Mouse (Mus musculus): Measurements from ENCODE around the gene Ear10. TPM values are rescaled to one million over a fixed set of nuclear protein-coding genes. Genes with fewer than 3 reads are reported as not detected.
"Not testable (repeated sequence)": the region's sequence is repeated elsewhere in the genome, so short reads cannot be mapped to it uniquely, and the experiment has no call there.

The Ear10 gene
- not detected in 3 replicates for total RNA-seq (2017)

- not testable (repeated sequence) for ATAC-seq (replicated peaks; ENCODE audit: insufficient number of reproducible peaks, low FRiP score, low TSS enrichment, poor library complexity, severe bottlenecking)
These were observed at the start of gene Ear10 for GRCm38 (mm10) chr14:43923459-43923858. Gene Ear10, minus strand, starts transcription at chr14:43923559.

GRCm38 (mm10) chr14:43956769-43957168 is 33.4 kb upstream of the Ear10 start, which contains the start of gene Ang5:
Gene Ang5, plus strand, starts transcription at chr14:43957069.
- ATAC-seq (replicated peaks; ENCODE audit: insufficient number of reproducible peaks, low FRiP score, low TSS enrichment, poor library complexity, severe bottlenecking), result not testable (repeated sequence)

- not testable (repeated sequence) for ATAC-seq (replicated peaks; ENCODE audit: insufficient number of reproducible peaks, low FRiP score, low TSS enrichment, poor library complexity, severe bottlenecking)
These were observed 31.7 kb upstream of the Ear10 start for GRCm38 (mm10) chr14:43955074-43955473.

GRCm38 (mm10) chr14:43953382-43953781 is 30.0 kb upstream of the Ear10 start:
- ATAC-seq (replicated peaks; ENCODE audit: insufficient number of reproducible peaks, low FRiP score, low TSS enrichment, poor library complexity, severe bottlenecking), result not testable (repeated sequence)

GRCm38 (mm10) chr14:43933399-43933798 is 10.0 kb upstream of the Ear10 start:
- not testable (repeated sequence) for ATAC-seq (replicated peaks; ENCODE audit: insufficient number of reproducible peaks, low FRiP score, low TSS enrichment, poor library complexity, severe bottlenecking)

GRCm38 (mm10) chr14:43932991-43933390 is 9.6 kb upstream of the Ear10 start:
- ATAC-seq (replicated peaks; ENCODE audit: insufficient number of reproducible peaks, low FRiP score, low TSS enrichment, poor library complexity, severe bottlenecking), result not testable (repeated sequence)

DNA sequence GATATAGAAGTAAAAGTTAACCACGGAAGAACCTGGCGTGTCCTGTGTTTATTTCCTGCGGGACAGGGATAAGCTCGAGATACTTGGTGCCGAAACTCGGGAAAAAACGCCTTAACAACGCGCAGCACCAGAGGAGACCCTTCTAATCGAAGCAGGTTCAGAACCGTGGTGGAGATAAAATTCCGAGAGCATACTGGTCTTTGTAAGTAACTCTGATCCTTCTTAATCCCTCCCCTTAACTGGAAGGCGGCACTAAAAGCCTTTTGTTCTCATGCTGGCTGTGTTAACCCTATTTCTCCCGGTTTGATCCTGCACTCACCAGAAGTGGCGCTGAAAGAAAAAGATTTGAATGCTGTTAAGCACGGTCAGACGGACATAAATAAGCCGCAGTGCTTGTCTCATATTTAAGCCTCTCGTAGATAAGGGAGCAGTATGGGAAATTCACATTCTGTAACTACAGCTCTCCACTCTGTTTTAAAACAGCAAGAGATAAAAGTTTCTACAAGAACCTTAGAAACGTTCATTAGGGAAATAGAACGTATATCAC is 2.1 kb upstream of the Ear10 start:
- not testable (repeated sequence) for ATAC-seq (replicated peaks; ENCODE audit: insufficient number of reproducible peaks, low FRiP score, low TSS enrichment, poor library complexity, severe bottlenecking)

- 0 out of 2 replicates have a peak, but pooled peaks have one; percentile 63 for ATAC-seq (replicated peaks; ENCODE audit: insufficient number of reproducible peaks, low FRiP score, low TSS enrichment, poor library complexity, severe bottlenecking)
These were observed 1.5 kb upstream of the Ear10 start, which contains the start of gene Gm8113 for GRCm38 (mm10) chr14:43924688-43925403. Gene Gm8113, plus strand, starts transcription at chr14:43925390.

DNA sequence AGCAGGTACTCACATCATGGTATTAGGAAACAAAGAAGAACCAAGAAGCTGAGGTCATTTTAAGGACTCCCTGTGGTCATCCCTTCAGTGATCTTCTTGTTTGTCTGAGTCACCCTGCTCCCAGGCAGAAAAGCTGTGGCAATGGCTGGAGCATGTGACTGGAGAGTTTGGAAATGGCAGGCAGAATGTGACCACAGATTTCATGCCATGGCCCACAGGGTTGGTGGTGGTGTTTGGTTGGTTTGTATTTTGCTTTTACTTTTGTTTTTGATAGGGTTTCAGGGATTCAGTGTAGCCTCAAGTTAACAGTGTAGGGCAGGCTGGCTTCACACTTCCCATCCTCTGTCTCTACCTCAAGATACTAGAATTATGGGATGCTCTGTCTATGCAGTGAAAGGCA is 5.1 kb downstream of the Ear10 start:
- ATAC-seq (replicated peaks; ENCODE audit: insufficient number of reproducible peaks, low FRiP score, low TSS enrichment, poor library complexity, severe bottlenecking), result not testable (repeated sequence)

DNA sequence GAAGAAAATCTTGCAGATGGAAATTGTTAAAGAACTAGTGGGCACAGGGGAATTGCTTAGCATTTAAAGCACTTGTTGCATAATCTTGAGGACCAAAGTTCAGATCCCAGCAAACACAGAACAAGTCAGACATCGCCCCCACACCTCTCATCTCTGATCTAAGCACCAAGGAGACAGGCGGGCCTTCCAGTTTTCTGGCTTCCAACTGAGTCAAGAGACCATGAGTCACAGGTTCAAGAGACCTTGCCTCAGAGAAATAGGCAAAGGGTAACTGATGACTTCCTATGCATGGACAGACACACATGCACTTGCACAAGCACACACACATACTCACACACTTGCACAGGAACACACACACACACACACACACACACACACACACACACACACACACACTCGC is 24.8 kb downstream of the Ear10 start:
- 0 out of 2 replicates have a peak, but pooled peaks have one; percentile 56 for ATAC-seq (replicated peaks; ENCODE audit: insufficient number of reproducible peaks, low FRiP score, low TSS enrichment, poor library complexity, severe bottlenecking)

DNA sequence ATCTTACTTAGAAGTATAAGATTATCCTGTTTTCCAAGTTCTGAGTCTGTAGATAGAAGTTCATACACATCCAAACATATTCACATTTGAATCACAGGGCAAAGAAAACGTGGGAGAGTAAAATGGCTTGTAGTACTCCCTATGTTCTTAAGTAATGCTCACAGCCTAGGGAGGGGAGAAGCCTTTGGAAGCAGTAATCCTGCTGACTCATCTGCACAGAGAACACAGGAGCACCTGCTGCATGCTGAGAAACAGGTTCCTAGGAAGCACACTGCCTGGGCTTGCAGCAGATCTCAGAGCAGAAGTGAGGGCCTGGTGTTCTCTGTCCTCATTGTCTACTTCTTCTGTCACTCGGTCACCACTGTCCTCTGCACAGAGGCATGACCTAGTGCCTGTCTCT is 28.0 kb downstream of the Ear10 start:
- ATAC-seq (replicated peaks; ENCODE audit: insufficient number of reproducible peaks, low FRiP score, low TSS enrichment, poor library complexity, severe bottlenecking), result not testable (repeated sequence)

GRCm38 (mm10) chr14:43891288-43891687 is 32.1 kb downstream of the Ear10 start:
- ATAC-seq (replicated peaks; ENCODE audit: insufficient number of reproducible peaks, low FRiP score, low TSS enrichment, poor library complexity, severe bottlenecking), result peak; percentile 73

DNA sequence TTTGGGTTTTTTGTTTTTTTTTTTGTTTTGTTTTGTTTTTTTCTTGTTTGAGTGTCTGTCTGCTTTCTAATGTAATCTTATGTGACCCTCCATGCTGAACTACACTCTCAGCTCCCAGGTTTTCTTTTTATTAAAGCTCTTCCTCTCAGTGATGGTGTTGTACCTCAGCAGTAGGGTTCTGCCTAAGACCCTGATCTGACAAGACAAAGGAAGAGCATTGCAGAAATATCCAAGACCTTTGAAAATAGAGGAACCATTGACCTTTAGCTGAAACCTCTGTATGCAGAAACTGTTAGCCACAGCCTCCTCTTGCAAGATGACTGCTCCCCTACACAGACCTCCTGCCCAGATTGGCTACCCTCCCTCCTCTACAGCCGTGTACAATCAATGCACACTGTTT is 37.1 kb downstream of the Ear10 start:
- not testable (repeated sequence) for ATAC-seq (replicated peaks; ENCODE audit: insufficient number of reproducible peaks, low FRiP score, low TSS enrichment, poor library complexity, severe bottlenecking)

- ATAC-seq (replicated peaks; ENCODE audit: insufficient number of reproducible peaks, low FRiP score, low TSS enrichment, poor library complexity, severe bottlenecking), result not testable (repeated sequence)
These were observed 43.3 kb downstream of the Ear10 start for GRCm38 (mm10) chr14:43879966-43880545.

DNA sequence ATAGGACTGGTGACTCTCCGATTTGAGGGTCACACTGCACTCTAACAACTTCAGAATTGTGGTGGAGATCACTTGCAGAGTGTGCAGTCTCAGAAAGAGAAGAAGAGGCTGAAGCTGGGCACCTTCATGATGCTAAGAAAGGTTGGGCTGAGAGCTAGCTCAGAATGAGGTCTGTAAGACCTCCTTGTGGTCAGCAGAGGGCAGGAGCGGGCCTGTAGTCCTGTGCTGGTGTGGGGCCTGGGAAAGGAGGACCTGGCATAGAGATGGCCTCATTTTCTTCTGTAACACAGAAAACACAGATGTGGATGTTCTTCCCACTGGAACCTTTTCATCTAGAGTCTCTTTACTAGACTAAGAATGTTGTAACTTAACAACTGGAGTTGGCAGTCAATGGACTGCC is 45.6 kb downstream of the Ear10 start:
- ATAC-seq (replicated peaks; ENCODE audit: insufficient number of reproducible peaks, low FRiP score, low TSS enrichment, poor library complexity, severe bottlenecking), result peak; percentile 87; the same call in 1 of the 2 replicates

DNA sequence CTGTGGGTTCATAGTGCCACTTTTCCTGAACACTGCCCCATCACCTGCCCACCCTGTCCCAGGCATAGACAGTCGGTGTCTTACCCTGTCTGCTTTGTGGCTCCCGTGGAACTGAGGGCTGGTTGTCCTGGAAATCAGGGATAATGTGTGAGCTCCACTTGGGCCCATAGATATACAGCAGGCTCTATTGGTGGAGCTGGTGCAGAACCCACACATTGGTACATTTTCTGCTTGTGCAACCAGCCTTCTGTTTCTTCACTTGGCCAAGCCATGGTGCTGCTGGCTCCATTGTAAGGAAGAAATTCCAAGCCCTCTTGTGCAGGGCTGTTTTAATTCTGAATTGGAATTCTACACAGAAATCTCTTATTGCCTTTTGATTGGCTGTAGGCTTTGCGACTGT is 47.9 kb downstream of the Ear10 start, which contains the start of gene Ear1:
TSS of gene Ear1 (minus strand) at position 101 of the 400 bp plus-strand sequence.
- ATAC-seq (replicated peaks; ENCODE audit: insufficient number of reproducible peaks, low FRiP score, low TSS enrichment, poor library complexity, severe bottlenecking), result not testable (repeated sequence)

DNA sequence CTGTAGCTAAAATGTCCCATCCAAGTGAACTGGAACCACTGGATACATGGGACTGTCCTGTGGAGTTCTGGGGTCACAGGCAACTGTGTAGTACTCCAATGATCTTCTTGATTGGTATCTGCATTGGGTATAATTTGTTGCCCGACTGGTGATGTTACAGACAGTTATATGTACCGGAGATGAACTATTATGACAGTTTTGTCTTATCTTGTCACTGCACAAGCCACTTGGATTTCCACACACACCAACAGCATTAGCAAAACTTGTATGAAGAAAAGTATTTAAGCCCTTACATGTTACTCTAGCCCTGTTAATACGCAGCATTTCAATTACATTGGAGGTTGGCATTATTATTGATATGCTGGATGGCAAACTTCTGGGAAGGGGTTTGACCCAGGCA is 48.5 kb downstream of the Ear10 start:
- not testable (repeated sequence) for ATAC-seq (replicated peaks; ENCODE audit: insufficient number of reproducible peaks, low FRiP score, low TSS enrichment, poor library complexity, severe bottlenecking)
